Mouse (Mus musculus) T-cell, adult 2 months (primary cell): ENCODE results near the gene Atg7.
"Not testable (repeated sequence)": the region's sequence is repeated elsewhere in the genome, so short reads cannot be mapped to it uniquely, and the experiment has no call there.

Experiments used
- DNase-seq: peaks from one replicate; pipeline ENCODE4 v3.0.0; 2022; ENCODE audit warnings: low spot score

The Atg7 gene

DNA sequence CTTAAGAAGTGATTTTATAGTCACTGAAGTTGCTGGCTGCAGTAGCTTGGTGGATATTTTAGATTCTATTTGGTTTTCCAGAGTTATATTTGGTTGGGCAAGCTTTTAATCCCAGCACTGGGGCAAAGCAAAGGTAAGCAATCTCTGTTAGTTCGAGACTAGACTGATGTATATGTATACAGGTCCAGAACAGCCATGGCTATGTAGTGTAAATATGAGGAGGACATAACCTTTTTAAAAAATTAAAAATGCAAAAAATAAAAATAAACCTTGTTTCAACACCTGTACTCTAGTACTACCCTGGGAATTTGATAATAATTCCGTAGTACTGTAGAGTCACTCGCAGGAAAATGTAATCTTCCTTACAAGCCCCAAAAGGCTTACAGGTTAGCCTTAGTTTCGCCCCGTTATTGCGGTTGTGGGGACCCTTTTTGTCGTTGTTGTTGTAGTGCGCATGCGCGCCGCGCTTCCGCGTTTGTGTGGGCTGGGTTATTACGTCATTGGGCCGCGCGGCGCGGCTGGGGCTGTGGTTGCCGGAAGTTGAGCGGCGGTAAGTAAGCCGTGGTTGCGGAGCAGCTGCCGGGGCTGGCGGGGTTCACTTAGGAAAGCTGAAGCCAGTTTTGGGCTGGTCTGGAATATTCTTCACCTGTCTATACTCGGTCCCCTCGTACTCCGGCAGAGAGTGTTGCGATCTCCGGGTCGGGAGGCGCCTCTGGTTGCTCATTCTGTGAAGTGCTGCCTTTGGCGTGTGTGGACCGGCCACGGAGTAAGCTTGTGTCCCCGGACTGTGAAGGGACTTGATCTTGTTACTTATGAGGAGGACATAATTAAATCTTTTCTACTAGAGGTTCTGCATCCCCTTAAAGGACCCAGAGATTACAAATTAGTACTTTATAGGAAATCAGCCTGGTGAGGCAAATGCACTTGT is at the start of gene Atg7:
Atg7 (plus strand) TSS at position 497 of the 928 bp plus-strand sequence.
- DNase-seq: peak; percentile 93

DNA sequence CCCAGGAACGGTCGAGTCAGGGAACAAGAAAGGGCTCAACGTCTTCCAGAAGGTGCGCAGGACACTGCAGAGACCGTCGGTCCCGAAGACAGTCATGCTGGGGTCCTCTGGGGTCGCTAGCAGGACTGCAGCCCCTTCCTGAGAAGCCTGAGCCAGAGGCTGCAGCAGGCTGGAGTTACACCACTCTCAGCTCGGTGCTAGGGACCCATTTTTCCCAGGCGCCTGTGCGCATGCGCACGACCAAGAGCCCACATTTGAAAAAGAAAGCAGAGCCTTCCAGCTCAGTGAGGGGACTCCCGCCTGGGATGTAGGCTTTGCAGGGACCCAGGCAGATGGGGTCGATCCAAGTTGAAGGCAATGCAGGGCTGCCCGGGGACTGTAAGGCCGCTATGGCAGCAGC is 28.8 kb upstream of the Atg7 start:
- not testable (repeated sequence) for DNase-seq

DNA sequence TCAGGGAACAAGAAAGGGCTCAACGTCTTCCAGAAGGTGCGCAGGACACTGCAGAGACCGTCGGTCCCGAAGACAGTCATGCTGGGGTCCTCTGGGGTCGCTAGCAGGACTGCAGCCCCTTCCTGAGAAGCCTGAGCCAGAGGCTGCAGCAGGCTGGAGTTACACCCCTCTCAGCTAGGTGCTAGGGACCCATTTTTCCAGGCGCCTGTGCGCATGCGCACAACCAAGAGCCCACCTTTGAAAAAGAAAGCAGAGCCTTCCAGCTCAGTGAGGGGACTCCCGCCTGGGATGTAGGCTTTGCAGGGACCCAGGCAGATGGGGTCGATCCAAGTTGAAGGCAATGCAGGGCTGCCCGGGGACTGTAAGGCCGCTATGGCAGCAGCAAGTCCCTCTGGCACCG is 9.0 kb upstream of the Atg7 start:
- not testable (repeated sequence) for DNase-seq

GRCm38 (mm10) chr6:114643716-114644115 is 819 bp downstream of the Atg7 start:
- no peak for DNase-seq

GRCm38 (mm10) chr6:114644531-114644930 is 1.6 kb downstream of the Atg7 start:
- DNase-seq: peak; percentile 13

GRCm38 (mm10) chr6:114646201-114646600 is 3.3 kb downstream of the Atg7 start:
- DNase-seq: no peak

DNA sequence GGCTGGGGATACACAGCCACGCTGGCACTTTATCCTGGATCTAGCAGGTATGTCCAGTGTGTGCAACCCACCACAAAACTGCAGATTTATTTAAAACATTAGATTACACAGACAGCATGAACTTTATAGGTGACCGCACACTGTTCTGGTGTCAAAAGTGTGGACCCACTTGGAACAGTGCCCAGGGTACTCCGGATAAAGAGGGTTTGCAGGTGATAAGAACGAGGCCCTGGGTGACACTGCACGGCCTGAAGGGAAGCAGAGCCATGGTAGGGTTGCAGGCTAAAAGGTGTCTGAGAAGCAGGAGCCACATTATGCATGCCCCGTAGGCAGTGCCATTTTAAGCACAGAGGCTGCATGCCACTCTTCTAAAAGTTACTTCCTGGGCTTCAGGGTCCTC is 4.1 kb downstream of the Atg7 start:
- no peak for DNase-seq

DNA sequence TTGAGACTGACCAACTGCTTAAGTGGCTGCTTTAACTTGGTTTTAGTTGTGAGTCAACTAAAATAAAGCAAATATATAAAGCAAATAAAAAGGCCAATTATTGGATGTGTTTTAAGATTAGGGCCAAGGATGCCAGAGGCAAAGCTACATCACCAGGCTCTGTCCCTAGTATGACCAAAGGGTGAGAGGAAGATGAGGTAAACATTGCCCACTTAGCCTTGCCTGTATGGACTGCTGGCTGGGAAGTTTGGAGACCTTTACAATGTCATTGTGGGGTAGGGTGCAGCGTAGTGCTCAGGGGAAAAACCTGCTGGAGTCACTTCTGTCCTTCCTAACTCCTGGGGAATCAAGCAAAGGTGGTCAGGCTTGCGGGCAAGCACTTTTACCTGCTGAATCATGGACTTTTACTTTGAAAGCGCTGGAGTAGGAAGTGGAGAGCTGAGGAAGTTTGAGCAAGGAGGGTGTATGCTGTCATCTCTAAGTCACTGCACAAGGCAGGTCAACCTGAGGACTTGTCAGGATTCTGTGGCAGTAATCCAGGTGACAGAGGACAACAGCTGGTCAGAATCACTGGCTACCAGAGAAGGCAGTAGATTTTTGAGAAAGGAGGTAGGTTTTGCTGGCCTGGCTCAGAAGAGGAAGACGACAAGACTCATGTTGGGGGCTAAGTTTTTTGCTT is 5.6 kb downstream of the Atg7 start:
- no peak for DNase-seq

- DNase-seq: no peak
Observed at GRCm38 (mm10) chr6:114652209-114652608, 9.3 kb downstream of the Atg7 start.

DNA sequence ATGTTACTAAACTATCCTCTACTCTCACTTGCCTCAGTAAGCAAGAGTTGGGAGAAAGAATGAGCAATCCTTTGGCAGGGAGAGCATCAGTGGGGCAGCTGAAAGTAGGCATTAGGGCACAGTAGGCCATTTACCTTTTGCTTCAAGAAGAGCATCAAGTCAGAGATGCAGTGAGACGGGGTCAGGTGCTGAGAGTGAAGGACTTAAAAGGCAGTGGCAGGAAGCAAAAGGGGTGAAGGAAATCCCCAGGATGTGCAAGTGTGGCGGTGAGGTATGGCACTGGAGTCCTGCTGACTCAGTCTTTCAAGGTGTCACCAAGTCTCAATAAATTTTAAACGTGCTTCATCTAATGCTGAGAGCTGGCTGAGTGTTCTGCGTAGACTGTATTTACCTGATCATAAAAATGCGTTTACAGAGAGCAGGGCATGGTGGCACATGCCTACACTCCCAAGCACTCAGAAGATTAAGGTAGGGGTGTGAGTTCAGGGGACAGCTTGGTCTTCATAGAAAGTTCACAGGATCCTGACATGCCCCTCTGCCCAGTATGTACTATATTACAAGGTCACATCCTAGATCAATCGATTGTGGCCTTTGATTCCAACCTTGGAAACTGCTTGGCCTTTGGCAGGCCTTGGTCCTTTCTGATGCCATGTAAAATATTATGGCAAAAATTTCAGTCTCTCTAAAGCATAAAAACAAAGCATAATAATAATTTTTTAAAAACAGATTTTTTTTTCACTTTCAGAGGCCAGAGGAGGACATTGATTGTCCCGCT is 14.1 kb downstream of the Atg7 start:
- peak; percentile 32 for DNase-seq

DNA sequence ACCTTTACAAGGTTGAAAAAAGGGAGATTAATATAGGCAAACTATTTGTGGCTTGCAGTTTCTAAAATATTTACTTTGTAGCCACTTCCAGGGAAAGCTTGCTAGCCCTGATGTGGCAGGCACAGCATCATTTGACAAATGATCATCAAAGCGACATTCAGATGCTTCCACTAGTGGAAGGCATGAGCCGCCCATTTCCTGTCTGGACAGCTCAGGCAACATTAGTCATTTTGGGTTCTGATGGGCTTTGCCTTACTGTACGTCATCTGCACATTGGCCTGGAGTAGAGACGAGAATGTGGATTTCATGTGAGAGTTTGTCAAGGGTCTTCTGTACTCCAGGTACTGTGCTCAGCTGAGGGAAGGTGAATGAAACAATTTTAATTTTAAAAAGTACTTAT is 14.9 kb downstream of the Atg7 start:
- DNase-seq: no peak

- no peak for DNase-seq
Observed at GRCm38 (mm10) chr6:114659278-114659991, 16.5 kb downstream of the Atg7 start.

- DNase-seq: peak; percentile 70
Observed at GRCm38 (mm10) chr6:114659992-114660800, 17.3 kb downstream of the Atg7 start.

DNA sequence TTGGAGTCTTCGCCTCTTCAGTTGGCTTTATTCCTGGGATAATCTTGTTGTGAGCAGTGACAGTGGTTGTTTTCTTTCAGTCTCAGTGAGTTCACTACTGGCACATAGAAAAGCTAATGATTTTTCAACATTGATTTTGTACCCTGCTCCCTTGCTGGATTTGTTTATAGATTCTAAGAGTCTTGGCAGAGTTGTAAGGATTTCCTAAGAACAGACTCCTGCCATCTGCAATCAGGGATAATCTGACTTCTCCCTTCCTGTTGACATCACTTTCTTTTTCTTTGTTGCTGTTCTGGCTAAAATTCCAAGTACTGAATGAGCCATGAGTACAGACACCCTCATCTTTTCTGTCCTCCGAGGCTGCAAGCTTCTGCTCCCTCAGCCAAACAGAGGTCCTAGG is 20.8 kb downstream of the Atg7 start:
- no peak for DNase-seq

DNA sequence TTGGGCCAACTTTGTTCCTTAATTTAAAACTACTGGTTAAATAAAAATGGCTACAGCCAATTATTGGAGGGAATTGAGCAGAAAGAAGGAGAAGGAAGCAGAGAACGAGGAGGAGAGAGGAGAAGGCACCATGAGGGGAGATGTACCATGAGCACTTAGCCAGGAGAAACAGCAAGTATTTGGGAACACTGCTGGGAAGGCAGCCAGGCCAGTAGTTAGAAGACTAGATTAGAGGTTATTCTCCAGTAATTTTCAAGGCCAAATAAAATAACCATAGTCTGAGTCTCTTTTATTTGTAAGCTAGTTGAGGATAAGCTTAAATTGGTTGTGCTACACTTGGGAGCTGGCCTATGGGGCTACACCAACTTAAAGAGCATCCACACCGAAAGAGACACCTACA is 21.8 kb downstream of the Atg7 start:
- DNase-seq: no peak

GRCm38 (mm10) chr6:114667518-114667917 is 24.6 kb downstream of the Atg7 start:
- no peak for DNase-seq

- no peak for DNase-seq
Observed at GRCm38 (mm10) chr6:114674771-114675170, 31.9 kb downstream of the Atg7 start.

DNA sequence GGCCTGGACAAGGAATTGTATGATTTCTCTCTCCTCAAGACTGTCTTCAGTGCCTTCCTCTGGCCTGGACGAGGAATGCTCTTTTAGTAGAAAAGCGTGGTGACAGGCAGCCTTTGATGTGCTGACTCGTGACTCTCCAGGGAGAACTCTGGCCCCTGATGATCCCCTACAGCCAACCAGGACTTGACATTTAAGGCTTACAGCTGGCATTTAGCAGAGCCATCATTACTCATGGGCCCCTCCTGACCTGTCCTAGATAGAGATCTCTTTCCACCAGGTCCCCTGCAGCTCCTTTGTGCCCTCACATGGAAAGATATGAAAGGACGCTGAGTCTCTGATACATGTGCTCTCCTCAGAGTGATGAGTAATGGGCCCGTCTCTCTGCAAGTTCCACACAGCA is 33.2 kb downstream of the Atg7 start:
- no peak for DNase-seq

- DNase-seq: no peak
Observed at GRCm38 (mm10) chr6:114682092-114682711, 39.3 kb downstream of the Atg7 start.

- no peak for DNase-seq
Observed at GRCm38 (mm10) chr6:114683741-114684140, 40.8 kb downstream of the Atg7 start.

DNA sequence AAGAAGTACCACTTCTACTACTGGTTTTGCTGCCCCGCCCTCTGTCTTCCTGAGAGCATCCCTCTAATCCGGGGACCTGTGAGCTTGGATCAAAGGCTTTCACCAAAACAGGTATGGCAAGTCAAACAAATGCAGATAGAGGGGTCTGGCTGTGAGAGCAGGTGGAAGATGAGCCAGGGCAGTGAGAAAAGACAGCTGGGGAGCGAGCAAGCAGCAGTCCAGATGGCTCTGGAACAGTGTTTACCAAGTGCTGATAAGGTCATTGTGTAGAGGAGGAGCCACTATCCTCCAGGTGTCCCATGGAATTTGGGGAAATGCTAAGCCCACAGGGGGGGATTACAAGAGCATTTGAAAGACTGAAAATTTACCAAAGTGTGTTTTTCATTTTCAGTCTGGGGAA is 41.5 kb downstream of the Atg7 start:
- DNase-seq: no peak
